Mouse (Mus musculus): Measurements from ENCODE around the gene Zg16.
"Not testable (repeated sequence)": the region's sequence is repeated elsewhere in the genome, so short reads cannot be mapped to it uniquely, and the experiment has no call there.

Gene Zg16

DNA sequence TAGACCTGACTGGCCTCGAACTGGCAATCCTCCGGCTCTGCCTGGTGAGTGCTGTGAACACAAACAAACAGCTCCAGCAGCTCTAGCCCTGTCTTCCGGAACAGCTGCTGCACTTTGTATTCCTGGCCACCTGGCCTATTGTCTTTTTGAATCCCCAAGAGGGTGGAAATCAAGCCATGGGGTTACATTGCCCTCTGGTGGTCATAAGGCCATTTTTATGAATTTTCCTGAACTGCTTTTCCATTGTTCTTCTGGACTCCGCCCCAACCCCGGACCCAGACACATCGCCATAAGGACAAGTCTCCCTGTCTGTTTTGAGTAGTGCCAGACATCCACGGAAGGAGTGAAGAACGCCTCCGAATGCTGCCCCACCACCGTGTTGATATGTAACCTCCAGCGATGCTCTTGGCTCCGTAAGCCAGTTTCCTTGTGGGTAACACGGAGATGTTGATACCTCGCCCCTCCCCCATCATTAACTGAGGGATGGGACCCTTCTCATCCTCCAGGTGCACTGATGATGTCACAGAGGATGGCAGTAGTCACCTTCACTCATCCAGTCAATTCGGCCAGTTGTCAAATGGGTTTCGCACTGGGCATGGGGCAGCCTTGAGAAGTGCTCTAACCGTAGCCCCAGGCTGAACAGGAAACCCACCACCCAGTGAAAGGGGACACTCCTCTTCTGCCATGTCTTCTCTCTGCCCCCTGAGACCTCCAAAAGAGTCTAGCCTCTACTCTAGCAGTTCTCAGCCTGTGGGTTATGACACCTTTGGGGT lies 17.6 kb upstream of the Zg16 start:
- in situ Hi-C loops (cut with MboI, MseI) = loop anchor here (5.0 kb wide), 2 partner anchors 32 to 277 kb away; no protein-coding TSS in a partner anchor

DNA sequence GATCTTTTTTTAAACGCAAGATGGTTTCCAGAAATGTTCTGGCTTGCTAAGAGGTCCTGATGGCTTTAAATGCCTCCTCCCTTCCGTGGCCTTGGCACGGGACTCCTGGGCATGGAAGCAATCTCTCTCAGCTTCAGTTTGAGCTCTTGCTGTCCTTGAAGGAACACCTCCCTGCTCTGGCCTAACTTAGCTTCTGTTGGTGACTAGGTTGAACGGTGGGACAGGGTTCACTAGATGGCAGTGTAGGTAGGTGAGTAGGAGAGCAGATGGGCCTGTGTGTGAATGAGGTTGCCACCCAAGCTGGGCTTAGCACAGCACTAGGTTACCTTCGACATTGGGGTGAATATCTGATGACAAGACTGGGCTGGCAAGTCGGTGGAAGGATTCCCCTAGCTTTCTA lies 16.8 kb upstream of the Zg16 start:
- in situ Hi-C loops (cut with MboI, MseI) = no loop called here

DNA sequence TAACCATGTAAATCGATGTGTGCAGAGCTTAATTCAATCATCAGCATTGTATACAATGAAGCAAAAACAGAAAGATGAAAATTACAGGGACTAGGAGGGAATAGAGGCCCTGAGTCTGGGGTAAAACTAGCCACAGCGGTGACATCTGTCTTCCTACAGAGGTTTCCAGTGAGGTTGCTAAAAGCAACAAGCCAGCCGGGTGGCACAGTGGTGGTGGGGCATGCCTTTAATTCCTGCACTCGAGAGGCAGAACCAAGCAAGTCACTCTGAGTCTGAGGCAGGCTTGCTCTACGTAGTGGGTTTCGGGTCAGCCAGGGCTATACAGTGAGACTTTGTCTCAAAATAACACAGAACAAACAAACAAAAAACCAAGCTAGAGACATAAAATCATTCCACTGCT lies 15.0 kb upstream of the Zg16 start:
- in situ Hi-C loops (cut with MboI, MseI) = no loop called here

DNA sequence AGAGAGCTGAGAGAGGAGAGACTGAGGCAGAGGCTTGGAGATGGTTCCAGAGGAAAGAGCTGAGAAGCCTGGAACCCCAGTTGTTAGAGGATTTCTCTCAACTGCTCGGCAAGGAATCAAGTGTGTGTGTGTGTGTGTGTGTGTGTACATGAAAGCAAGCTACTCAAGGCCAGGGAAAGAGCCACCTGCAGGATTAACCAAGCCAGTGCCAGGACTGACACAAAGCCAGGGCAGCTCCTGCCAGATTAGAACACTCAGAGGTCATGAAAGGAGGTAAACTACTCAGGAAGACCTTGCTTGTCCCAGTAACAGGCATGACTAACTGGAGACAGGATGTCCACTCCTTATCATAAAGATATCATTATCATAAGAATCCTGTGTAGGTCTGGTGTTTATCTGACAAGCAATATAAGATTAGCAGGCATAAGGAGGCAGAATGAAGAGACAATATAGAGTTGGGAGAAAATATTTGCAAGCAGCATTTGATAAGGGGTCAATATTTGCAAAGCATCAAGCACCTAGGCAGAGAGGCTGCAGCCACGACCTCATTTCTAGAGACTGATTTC lies 14.4 kb upstream of the Zg16 start:
- in situ Hi-C loops (cut with MboI, MseI) = no loop called here

DNA sequence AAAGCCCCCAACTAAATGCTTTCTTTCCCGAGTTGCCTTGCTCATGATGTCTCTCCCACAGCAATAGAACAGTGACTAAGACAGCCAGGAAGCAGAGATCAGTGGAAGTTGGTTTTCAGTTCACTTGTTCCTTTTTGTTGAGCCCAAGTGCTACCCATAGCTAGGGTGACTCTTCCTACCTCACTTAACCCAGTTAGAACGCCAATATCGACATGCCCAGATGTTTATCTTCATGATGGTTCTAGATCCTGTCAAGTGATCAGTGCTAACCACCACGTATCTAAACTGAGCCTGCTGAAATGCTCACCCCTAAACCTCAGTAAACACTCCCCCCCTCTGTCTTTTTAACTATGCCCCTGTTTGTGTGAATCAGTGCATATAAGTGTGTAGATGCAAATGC lies 12.4 kb upstream of the Zg16 start:
- in situ Hi-C loops (cut with MboI, MseI) = no loop called here

DNA sequence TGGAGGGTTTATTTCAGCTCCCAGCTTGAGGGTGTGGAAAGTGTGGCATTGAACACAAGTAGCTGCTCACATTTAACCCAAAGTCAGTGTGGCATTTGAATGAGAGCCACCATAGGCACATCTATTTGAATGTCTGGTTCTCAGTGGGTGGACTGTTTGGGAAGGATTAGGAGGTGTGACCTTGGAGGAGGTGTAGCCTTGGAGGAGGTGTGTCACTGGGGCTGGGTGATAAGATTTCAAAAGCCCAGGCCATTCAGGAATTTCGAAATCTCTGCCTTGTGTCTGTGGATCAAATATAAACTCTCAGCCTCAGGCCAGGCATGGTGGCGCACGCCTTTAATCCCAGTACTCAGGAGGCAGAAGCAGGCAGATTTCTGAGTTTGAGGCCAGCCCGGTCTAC lies 11.8 kb upstream of the Zg16 start:
- in situ Hi-C loops (cut with MboI, MseI) = no loop called here

GRCm38 (mm10) chr7:127098521-127098920 lies 11.4 kb upstream of the Zg16 start:
- in situ Hi-C loops (cut with MboI, MseI) = no loop called here

DNA sequence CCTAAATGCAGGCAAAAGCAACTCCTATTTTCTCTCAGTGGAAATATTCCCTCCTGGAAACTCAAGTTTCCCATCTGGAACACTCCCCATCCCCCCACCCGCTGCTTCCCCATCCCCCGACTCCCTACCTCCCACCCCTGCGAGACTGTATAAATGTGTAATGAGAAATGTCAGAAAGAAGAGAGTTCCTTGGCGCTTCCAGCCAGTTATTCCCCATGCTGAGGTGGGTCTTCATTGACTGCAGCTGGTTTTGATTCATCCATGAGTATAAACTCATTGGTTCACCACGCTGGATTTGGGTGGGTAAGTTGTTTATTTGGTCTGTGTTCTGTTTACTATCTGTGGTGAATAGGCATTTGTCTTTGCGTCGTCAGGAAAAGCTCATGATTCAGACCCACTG lies 9.3 kb upstream of the Zg16 start:
- in situ Hi-C loops (cut with MboI, MseI) = no loop called here

DNA sequence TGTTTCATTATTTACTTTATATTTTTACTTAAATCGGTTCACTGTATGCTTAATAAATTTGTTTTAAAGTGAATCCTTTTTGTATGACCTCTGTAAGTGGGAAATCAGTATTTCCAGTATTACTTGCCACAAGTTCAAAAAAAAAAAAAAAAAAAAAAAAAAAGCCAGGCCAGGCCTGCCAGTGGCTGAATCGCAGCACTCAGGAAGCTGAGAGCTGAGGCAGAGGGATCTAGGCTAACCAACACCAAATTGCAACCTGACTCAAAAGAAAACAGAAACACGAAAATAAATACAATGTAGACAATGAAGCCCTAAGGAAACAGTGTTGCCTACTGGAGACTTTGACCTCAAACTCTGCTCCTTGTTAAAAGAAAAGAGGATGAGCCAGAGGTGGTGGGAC lies 6.8 kb upstream of the Zg16 start:
- in situ Hi-C loops (cut with MboI, MseI) = loop anchor here (5.0 kb wide), 1 partner anchor 72 kb away; the partner anchor contains the start of genes Gm42742 and Prrt2

GRCm38 (mm10) chr7:127091114-127091896 lies 4.2 kb upstream of the Zg16 start, which contains the start of gene AI467606:
TSS of gene AI467606 (plus strand) at chr7:127091359.
- in situ Hi-C loops (cut with MboI, MseI) = loop anchor here (5.0 kb wide), 1 partner anchor 69 kb away; the partner anchor contains the start of genes Gm42742 and Prrt2

DNA sequence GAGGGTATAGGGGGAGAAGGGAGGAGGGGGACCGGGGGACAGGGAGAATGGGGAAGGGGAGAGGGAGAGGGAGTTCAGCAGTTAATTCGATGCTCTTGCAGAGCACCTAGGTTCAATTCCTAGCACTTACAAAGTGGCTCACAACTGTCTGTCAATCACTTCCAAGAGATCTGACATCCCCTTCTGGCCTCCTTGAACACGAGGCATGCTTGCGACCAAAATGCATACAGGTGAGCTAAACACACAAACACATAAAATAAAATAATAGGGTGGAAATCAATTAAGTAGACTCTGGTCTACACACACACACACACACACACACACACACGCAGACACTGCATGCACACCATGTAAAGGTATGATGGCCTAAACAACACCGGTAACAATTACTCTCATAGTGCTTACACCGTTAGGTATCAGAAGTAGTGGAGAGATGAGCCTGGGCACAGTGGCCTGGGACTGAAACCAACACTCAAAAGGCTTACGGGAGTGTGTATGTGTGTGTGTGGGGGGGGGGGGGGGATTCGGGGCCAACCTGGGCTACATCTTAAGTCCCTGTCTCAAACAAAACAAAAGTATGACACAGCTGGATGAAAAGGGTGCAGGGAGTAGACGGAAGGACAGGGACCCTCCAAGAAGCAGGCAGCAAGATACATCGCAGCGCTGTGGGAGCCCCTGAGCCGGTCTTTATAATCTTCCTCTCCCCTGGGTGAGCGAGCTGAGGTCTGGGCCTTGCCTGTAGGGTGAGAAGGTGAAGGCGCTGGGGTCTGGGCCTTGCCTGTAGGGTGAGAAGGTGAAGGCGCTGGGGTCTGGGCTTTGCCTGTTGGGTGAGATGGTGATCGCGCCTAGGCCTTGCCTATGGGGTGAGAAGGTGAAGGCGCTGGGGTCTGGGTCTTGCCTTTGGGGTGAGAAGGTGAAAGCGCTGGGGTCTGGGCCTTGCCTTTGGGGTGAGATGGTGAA lies 3.3 kb upstream of the Zg16 start:
- in situ Hi-C loops (cut with MboI, MseI) = loop anchor here (5.0 kb wide), 1 partner anchor 68 kb away; the partner anchor contains the start of genes Gm42742 and Prrt2

GRCm38 (mm10) chr7:127088901-127089845 lies 2.0 kb upstream of the Zg16 start:
- in situ Hi-C loops (cut with MboI, MseI) = no loop called here

DNA sequence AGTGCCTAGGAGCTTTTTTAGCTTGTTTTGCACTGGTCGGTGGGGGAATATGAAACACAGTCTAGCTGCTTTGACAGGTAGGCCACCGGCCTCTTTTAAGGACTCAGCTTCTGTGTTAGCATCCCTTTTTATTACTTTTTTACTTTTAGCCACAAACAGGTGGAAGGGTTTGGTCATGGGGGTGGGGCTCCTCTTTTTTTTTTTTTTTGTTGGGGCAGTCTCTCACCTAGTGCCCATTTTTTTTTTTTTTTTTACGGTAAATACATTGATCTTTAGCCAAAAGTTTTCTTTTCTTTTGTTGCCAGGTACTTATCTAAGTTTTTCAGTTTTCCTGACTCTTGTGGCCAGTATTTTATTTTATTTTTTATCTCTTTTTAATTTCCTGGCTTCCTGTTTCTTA lies 955 bp upstream of the Zg16 start:
- in situ Hi-C loops (cut with MboI, MseI) = no loop called here

- in situ Hi-C loops (cut with MboI, MseI) = not testable (repeated sequence)
These were observed 1.4 kb downstream of the Zg16 start for GRCm38 (mm10) chr7:127085751-127086150.

GRCm38 (mm10) chr7:127084794-127085193 lies 2.3 kb downstream of the Zg16 start:
- in situ Hi-C loops (cut with MboI, MseI) = no loop called here

DNA sequence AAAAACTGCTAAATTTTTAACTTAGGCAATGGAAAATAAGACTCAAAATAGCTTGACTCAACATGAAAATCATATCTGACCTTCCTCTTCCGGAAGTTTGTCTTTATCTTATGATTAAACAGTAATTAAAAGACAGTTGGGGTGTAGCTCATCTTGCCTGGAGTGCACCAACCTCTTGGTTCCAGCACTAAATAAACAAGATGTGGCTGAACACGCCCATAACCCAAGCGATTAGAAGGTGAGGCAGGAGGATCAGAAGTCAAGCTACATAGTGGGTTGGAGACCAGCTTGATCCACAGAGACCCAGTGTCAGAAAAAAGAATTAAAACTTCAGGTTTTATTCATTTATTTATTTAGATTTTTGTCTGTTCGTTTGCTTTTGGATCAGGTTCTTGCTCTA lies 3.4 kb downstream of the Zg16 start:
- in situ Hi-C loops (cut with MboI, MseI) = no loop called here

- in situ Hi-C loops (cut with MboI, MseI) = no loop called here
These were observed 4.1 kb downstream of the Zg16 start for GRCm38 (mm10) chr7:127082995-127083394.

GRCm38 (mm10) chr7:127082271-127082670 lies 4.9 kb downstream of the Zg16 start:
- in situ Hi-C loops (cut with MboI, MseI) = no loop called here

- in situ Hi-C loops (cut with MboI, MseI) = no loop called here
These were observed 7.1 kb downstream of the Zg16 start for GRCm38 (mm10) chr7:127080045-127080444.

DNA sequence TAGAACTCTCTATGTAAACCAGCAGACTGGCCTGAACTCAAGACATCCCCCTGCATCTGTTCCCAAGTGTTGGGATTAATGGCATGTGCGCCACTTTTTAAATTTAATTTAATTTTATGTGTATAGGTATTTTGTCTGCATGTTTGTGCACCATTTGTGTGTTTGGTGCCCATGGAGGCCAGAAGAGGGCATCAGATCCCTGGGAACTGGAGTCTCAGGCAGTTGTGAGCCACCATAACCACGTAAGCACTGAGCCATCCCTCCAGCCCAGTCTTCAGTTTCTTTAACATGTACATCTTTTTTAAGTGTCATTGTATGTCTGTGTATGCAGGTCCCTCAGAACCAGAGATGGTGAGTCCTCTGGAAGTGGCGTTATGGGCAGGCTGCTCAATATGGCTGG lies 9.4 kb downstream of the Zg16 start:
- in situ Hi-C loops (cut with MboI, MseI) = no loop called here

All from T-helper 2 cell (primary cell).